Mouse (Mus musculus): ENCODE results near the gene 0610030E20Rik.

GRCm38 (mm10) chr6:72389941-72390771, 43.0 kb downstream of the 0610030E20Rik start, which contains the start of gene Vamp8:
- TF ChIP-seq CTCF (IDR thresholded peaks at IDR 0.05; ENCODE audit: low read depth, low read length) (no peak), GATA1 (IDR thresholded peaks at IDR 0.05; ENCODE audit: borderline replicate concordance, low read length) (no peak), TAL1 (conservative IDR thresholded peaks at IDR 0.05; ENCODE audit: low read depth, low read length) (no peak), GATA2 (IDR thresholded peaks at IDR 0.05; ENCODE audit: borderline replicate concordance, low read depth, low read length) (no peak)
